Mouse (Mus musculus): ENCODE measurements at regions not wholly inside any gene's neighbourhood (a gene's known extent, or its start where the extent isn't known, plus 50 kb on each side); places are given as distances from the start of the nearest gene placed in this dataset.

DNA sequence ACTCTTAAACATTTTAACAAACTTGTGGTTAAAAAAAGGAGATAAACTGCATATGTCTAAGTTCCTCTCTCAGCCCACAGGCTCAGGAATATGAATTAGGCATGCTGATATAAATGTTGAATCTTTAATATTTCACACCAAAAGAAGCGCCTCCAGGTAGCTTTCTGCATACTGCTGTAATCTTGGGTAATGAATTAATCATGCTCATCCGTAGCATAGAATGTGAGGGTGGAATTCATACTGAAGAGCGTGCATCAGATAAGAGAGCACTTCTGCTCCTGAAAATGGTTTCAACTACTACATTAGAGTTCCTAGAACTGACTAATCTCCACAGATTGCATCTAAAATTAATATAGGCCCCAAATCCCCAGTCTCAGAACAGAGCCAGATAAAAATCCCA, 225.2 kb upstream of the Sash1 start:
- H3K4me2 ChIP-seq (replicated peaks), result no peak overlapping the region
- no peaks in the 10 kb centered on the region for H3K9me3 ChIP-seq (replicated peaks)
- WGBS, result 85% methylated on average over 3 of the region's 3 CpGs
- no peak overlapping the region for H3K4me3 ChIP-seq (replicated peaks)
- no peak overlapping the region for H3K9ac ChIP-seq
- H3K27ac ChIP-seq (replicated peaks), result no peak overlapping the region
- no peaks in the 10 kb centered on the region for H3K36me3 ChIP-seq
- H3K27me3 ChIP-seq, result no peaks in the 10 kb centered on the region
- H3K4me1 ChIP-seq, result no peaks in the 10 kb centered on the region
- ATAC-seq (ENCODE audit: insufficient number of reproducible peaks, low FRiP score, low TSS enrichment, low read depth), result no peak

DNA sequence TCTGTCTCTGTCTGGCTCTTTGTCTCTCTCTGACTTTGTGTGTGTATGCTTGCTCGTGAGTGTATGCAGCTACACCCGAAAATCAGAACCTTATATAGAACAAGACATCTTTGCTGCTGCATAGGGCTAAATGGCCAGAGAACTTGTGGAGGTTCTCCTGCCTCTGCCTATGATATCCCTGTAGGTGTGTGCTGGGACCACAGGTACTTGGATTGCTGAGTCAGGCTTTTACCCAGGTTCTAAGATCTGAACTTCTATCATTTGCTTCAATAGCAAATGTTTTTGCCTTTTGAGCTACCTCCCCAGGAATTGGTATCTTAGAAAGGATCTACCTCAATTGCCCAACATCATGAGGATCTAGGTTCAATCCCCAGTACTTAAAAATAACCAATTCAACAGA, 210.3 kb upstream of the Sash1 start:
- H3K4me1 ChIP-seq, result no peaks in the 10 kb centered on the region
- no peak for ATAC-seq (ENCODE audit: insufficient number of reproducible peaks, low FRiP score, low TSS enrichment, low read depth)

DNA sequence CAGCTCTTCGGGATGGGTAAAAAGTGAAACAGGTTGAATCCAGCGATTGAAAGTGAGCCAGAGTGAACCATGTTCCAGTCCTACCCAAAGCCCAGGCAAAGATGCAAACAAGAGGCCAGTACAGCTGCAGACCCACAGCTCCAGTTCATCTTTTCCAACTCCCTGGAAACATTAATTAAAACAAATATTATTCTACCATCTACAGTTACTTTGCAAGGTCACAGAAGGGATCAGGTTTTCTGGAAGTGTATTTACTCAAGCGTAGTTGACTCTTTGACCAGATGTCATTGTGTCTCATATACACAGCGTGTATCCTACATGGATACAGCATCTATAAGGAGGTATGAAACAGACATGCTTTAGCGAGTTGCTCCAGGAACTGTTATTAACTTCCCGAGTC, 209.3 kb upstream of the Sash1 start:
- Histone ChIP-seq H3K27me3 (no peaks in the 10 kb centered on the region), H3K4me2 (replicated peaks) (no peak overlapping the region), H3K27ac (replicated peaks) (no peak overlapping the region), H3K9me3 (replicated peaks) (no peaks in the 10 kb centered on the region), H3K36me3 (no peaks in the 10 kb centered on the region), H3K4me1 (no peaks in the 10 kb centered on the region), H3K9ac (no peak overlapping the region), H3K4me3 (replicated peaks) (no peak overlapping the region)
- 73% methylated on average over 6 of the region's 6 CpGs for WGBS
- ATAC-seq (ENCODE audit: insufficient number of reproducible peaks, low FRiP score, low TSS enrichment, low read depth), result no peak

More for the DNA sequence above, 210.3 kb upstream of the Sash1 start:
- no peak overlapping the region for H3K9ac ChIP-seq
- no peaks in the 10 kb centered on the region for H3K9me3 ChIP-seq (replicated peaks)
- 82% methylated on average over 2 of the region's 2 CpGs for WGBS
- H3K4me2 ChIP-seq (replicated peaks), result no peak overlapping the region
- no peak overlapping the region for H3K27ac ChIP-seq (replicated peaks)
- no peak overlapping the region for H3K4me3 ChIP-seq (replicated peaks)
- H3K36me3 ChIP-seq, result no peaks in the 10 kb centered on the region
- H3K27me3 ChIP-seq, result no peaks in the 10 kb centered on the region

DNA sequence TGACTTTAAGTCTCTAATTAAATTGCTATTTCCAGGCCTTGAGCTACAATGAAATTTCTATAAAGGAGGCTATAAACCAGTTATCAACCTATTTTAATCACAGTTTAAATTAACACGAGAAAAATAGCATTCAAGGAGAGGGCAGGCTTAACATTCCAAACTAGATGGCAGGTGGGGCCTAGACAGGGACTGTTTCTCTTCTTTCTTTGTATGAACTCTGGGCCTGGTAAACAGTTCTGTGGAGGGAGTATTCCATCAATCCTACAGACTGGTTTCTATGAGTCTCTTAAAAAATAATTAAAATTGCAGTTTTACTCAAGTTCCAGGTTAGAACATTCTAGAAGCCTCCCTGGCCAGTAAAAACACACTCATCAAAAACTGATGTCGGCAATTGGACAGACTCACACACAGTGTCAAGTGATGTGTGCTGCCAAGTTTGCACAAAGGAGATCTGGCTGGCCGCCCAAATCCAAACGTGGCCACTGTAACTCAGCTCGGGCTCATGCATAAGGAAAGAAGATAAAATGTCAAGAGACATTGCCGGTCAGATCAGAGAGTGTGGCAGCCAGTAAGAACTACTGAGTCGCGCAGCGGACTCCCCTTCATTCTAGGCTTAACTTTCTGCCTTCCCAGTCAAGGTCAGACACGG, 206.5 kb upstream of the Sash1 start:
- no peaks in the 10 kb centered on the region for H3K4me1 ChIP-seq
- no peak overlapping the region for H3K9ac ChIP-seq
- WGBS, result 66% methylated on average over 10 of the region's 10 CpGs
- ATAC-seq (ENCODE audit: insufficient number of reproducible peaks, low FRiP score, low TSS enrichment, low read depth), result no peak
- H3K27me3 ChIP-seq, result no peaks in the 10 kb centered on the region
- H3K27ac ChIP-seq (replicated peaks), result no peak overlapping the region
- no peaks in the 10 kb centered on the region for H3K9me3 ChIP-seq (replicated peaks)
- H3K4me2 ChIP-seq (replicated peaks), result no peak overlapping the region
- no peaks in the 10 kb centered on the region for H3K36me3 ChIP-seq
- H3K4me3 ChIP-seq (replicated peaks), result no peak overlapping the region

DNA sequence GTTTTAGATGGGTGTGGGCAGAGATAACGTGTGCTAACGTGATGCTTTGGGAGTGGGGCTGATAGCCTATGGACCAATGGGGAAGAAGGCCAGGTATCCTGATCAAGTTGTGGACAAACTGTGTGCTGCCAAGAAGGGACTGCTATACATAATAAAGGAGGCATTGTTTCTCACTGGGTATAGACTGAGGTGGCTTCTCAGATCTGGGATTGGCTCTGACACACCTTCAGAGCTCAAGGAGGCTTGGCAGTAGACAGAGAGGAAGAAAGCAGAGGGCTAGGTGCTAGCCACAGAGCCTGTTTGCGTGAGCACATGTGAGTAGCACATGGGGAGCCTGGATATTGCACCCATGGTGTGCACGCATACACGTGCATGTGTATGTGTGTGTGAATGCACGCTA, 205.1 kb upstream of the Sash1 start:
- Histone ChIP-seq H3K4me2 (replicated peaks) (no peak overlapping the region), H3K9ac (no peak overlapping the region), H3K36me3 (no peaks in the 10 kb centered on the region), H3K27ac (replicated peaks) (no peak overlapping the region), H3K4me3 (replicated peaks) (no peak overlapping the region), H3K9me3 (replicated peaks) (no peaks in the 10 kb centered on the region), H3K4me1 (no peaks in the 10 kb centered on the region), H3K27me3 (no peaks in the 10 kb centered on the region)
- ATAC-seq (ENCODE audit: insufficient number of reproducible peaks, low FRiP score, low TSS enrichment, low read depth), result no peak
- WGBS, result 88% methylated on average over 6 of the region's 6 CpGs

DNA sequence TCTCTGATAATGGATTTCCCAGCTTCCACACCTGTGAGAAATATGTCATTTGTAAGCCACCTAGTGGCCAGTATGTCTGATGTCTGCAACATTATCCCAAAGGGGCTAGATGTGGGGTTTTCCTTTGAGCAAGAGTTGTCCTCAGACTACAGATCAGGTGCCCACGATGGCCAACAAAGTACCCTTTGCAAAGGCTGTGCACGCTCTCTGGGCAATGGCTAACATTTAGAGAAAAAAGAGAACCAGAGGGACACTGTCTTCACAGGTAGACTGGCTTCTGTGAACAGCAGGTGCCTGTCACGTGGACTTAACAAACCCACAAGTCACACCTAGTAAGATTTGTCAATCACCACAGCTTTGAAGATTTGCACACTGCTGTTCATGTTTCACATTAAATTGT, 202.0 kb upstream of the Sash1 start:
- WGBS, result 78% methylated on average over 3 of the region's 3 CpGs
- ATAC-seq (ENCODE audit: insufficient number of reproducible peaks, low FRiP score, low TSS enrichment, low read depth), result no peak
- no peak overlapping the region for H3K27ac ChIP-seq (replicated peaks)

DNA sequence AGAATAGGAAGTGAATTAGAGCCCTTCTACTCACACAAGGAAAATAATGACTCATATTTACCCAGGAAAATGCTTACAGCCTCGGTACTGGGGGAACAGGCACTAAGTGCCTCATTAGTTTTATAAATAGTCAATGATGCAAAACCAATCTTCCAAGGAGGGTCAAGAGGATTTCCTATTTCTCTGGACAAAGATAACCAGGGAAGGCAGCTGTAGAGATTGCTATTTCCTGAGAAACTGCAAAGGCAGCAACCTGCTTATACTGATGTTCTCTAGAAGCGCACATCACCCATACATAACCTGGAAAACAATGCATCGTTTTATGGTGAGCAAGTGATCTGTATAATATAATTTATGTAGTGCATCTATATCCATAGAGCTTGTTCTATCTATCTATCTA, 201.3 kb upstream of the Sash1 start:
- Histone ChIP-seq H3K36me3 (no peaks in the 10 kb centered on the region), H3K4me2 (replicated peaks) (no peak overlapping the region), H3K4me1 (no peaks in the 10 kb centered on the region), H3K27me3 (no peaks in the 10 kb centered on the region), H3K4me3 (replicated peaks) (no peak overlapping the region), H3K27ac (replicated peaks) (no peak overlapping the region), H3K9me3 (replicated peaks) (no peaks in the 10 kb centered on the region), H3K9ac (no peak overlapping the region)
- 75% methylated on average over 3 of the region's 3 CpGs for WGBS
- no peak for ATAC-seq (ENCODE audit: insufficient number of reproducible peaks, low FRiP score, low TSS enrichment, low read depth)

More for the DNA sequence above, 202.0 kb upstream of the Sash1 start:
- Histone ChIP-seq H3K36me3 (no peaks in the 10 kb centered on the region), H3K4me2 (replicated peaks) (no peak overlapping the region), H3K9ac (no peak overlapping the region), H3K9me3 (replicated peaks) (no peaks in the 10 kb centered on the region), H3K4me3 (replicated peaks) (no peak overlapping the region), H3K4me1 (no peaks in the 10 kb centered on the region), H3K27me3 (no peaks in the 10 kb centered on the region)

DNA sequence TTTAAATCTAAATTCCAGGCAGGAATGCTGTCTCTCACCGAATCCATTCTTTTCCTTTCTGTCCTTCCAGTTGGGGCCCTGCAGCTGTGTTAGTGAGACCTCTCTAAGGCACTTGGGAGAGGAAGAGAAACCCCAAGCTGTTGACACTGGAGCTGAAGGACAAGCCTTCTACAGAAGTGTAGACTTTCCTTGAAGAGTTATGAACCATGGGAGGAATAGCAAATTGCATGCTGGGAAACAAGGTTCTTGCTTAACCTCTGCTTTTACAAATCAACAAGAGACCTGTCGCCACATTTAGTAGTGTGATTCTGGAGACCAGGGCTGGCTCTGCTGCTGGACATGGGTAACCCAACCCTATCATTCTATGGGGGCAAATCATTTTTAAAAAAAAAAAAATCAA, 200.8 kb upstream of the Sash1 start:
- no peak for ATAC-seq (ENCODE audit: insufficient number of reproducible peaks, low FRiP score, low TSS enrichment, low read depth)
- Histone ChIP-seq H3K4me2 (replicated peaks) (no peak overlapping the region), H3K36me3 (no peaks in the 10 kb centered on the region), H3K9ac (no peak overlapping the region), H3K9me3 (replicated peaks) (no peaks in the 10 kb centered on the region), H3K27ac (replicated peaks) (no peak overlapping the region), H3K4me1 (no peaks in the 10 kb centered on the region), H3K4me3 (replicated peaks) (no peak overlapping the region), H3K27me3 (no peaks in the 10 kb centered on the region)
- 77% methylated on average over 2 of the region's 2 CpGs for whole genome bisulfite sequencing

DNA sequence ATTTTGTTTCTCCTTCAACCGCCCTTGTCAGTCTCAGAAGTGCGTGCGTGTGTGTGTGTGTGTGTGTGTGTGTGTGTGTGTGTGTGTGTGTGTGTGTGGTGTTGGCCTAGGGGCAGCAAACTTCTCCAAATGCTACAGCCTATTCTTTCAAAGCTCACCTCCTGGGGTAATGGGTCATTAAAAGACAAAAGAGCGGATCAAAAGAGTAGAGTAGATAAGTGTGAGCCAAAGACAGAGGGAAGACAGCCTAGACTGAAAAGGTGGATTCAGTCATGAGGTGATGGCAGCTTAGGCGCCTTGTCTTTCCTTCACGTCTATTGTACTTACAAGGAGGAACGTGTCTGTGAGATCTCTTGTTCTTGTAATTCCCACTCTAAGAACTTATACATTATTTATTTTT, 199.6 kb upstream of the Sash1 start:
- no peak overlapping the region for H3K4me3 ChIP-seq (replicated peaks)
- no peaks in the 10 kb centered on the region for H3K27me3 ChIP-seq
- no peak overlapping the region for H3K9ac ChIP-seq
- ATAC-seq (ENCODE audit: insufficient number of reproducible peaks, low FRiP score, low TSS enrichment, low read depth), result no peak
- no peaks in the 10 kb centered on the region for H3K4me1 ChIP-seq
- no peaks in the 10 kb centered on the region for H3K36me3 ChIP-seq
- no peak overlapping the region for H3K27ac ChIP-seq (replicated peaks)
- no peak overlapping the region for H3K4me2 ChIP-seq (replicated peaks)
- H3K9me3 ChIP-seq (replicated peaks), result no peaks in the 10 kb centered on the region
- 70% methylated on average over 7 of the region's 7 CpGs for WGBS

DNA sequence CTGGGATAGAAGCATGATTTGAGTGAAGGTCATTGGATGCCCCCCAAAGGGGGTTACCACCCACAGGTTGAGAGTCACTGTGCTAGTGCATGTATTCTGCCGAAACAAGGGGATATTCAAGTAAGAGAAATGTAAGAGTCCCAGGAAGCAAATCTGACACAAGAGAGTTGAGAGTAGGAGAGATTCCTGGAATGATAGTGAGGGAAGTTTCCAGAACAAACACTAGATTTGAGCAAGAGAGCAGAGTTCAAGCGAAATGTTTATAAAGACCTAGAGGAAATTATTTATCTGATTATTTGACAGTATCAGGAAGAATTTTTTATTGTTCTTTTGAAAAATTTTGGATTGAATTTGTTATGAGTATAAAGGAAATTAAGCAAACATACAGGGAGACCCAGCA, 189.0 kb upstream of the Sash1 start:
- no peaks in the 10 kb centered on the region for H3K4me1 ChIP-seq
- H3K27me3 ChIP-seq, result no peaks in the 10 kb centered on the region
- no peak overlapping the region for H3K4me2 ChIP-seq (replicated peaks)
- no peaks in the 10 kb centered on the region for H3K9me3 ChIP-seq (replicated peaks)
- no peak overlapping the region for H3K27ac ChIP-seq (replicated peaks)
- no peak for ATAC-seq (ENCODE audit: insufficient number of reproducible peaks, low FRiP score, low TSS enrichment, low read depth)
- H3K36me3 ChIP-seq, result no peaks in the 10 kb centered on the region
- 84% methylated on average over 2 of the region's 2 CpGs for WGBS
- H3K4me3 ChIP-seq (replicated peaks), result no peak overlapping the region
- H3K9ac ChIP-seq, result no peak overlapping the region

DNA sequence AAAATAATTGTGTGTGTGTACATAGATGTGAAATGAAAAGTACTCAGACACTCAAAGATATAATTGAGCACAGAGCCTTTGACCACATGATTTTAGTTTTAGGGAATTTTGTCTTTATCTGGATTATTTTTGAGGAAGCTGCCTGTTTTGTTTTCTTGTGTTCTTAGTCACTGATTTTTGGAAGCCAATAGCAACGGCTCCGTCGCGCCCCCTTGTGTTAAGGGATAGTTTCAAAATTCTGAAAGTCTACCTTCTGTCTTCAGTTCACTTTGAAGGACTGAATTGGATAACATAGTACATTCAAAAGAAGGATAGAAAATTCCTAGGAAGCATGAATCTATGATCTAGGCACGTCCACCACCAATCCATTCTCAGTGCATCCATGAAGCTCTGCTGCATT, 185.8 kb upstream of the Sash1 start:
- Histone ChIP-seq H3K9ac (no peak overlapping the region), H3K27me3 (no peaks in the 10 kb centered on the region), H3K4me3 (replicated peaks) (no peak overlapping the region), H3K27ac (replicated peaks) (no peak overlapping the region), H3K36me3 (no peaks in the 10 kb centered on the region), H3K4me2 (replicated peaks) (no peak overlapping the region), H3K4me1 (no peaks in the 10 kb centered on the region), H3K9me3 (replicated peaks) (no peaks in the 10 kb centered on the region)
- ATAC-seq (ENCODE audit: insufficient number of reproducible peaks, low FRiP score, low TSS enrichment, low read depth), result no peak
- 14% methylated on average over 5 of the region's 5 CpGs for WGBS

DNA sequence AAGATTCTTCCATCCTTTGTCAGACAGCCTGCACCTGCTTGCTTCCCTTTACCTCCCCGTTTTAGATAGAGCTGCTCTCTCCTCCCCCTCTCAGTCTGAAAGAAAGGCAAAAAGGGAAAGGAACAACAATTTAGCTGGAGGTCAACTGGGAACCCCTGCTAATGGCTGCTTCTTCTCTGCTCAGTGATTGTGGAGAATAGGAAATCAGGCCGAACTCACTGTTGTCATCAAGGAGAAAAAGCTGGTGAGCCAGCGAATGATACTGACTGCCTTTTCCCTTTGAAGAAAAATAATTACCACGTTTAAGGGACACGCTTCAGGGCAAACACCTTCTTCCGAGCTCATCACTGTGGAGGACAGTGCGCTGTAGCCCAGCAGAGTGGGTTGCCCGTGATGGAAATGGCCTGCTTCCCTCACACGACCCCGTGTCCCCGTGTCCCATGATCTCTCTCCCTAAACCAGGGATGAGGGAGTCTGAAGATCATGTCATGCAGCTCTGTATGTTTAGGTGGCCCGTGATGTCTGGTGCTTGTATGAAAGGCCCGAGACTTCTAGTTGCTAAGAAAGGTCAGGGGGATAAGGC, 183.8 kb upstream of the Sash1 start:
- H3K4me1 ChIP-seq, result no peaks in the 10 kb centered on the region
- no peak overlapping the region for H3K27ac ChIP-seq (replicated peaks)
- no peaks in the 10 kb centered on the region for H3K36me3 ChIP-seq
- ATAC-seq (ENCODE audit: insufficient number of reproducible peaks, low FRiP score, low TSS enrichment, low read depth), result no peak
- no peaks in the 10 kb centered on the region for H3K27me3 ChIP-seq
- 75% methylated on average over 13 of the region's 13 CpGs for WGBS
- no peak overlapping the region for H3K4me3 ChIP-seq (replicated peaks)
- H3K9ac ChIP-seq, result no peak overlapping the region
- H3K4me2 ChIP-seq (replicated peaks), result no peak overlapping the region
- no peaks in the 10 kb centered on the region for H3K9me3 ChIP-seq (replicated peaks)

All from embryonic facial prominence, embryonic 15.5 days (tissue).